Mouse (Mus musculus): Measurements from ENCODE around the gene Klrk1. TPM values are rescaled to one million over a fixed set of nuclear protein-coding genes. Genes with fewer than 3 reads are reported as not detected.
"Not testable (repeated sequence)": the region's sequence is repeated elsewhere in the genome, so short reads cannot be mapped to it uniquely, and the experiment has no call there.

The Klrk1 gene
- not detected for total RNA-seq (2021)
- long read RNA-seq, experiment 1 = 0 reads
- long read RNA-seq, experiment 2 = 0 reads

GRCm38 (mm10) chr6:129623735-129624134 lies at the start of gene Klrk1:
Gene Klrk1 (minus strand): TSS chr6:129623864.
- no peak for DNase-seq

DNA sequence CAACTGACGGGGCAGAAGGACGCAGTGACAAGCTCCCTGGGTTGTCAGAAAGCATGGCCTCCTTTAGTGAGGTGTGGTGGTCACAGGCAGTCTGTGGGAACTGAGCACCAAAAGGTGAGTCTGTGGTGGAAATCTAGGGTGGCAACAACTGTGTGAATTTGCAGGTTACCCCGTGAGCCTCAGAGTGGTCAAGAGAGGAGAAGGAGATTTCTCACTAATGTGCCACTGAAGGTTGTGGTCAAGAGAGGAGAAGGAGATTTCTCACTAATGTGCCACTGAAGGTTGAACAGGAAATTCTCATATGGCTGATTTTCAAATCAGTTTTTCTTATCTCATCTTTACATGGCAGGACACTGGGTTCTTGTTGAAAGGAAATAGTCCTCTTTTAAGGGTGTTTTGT lies 37.6 kb upstream of the Klrk1 start:
- DNase-seq = not testable (repeated sequence)

GRCm38 (mm10) chr6:129660589-129660988 lies 36.9 kb upstream of the Klrk1 start, which contains the start of gene Klrc2:
Gene Klrc2 (minus strand): TSS chr6:129660689.
- not testable (repeated sequence) for DNase-seq

DNA sequence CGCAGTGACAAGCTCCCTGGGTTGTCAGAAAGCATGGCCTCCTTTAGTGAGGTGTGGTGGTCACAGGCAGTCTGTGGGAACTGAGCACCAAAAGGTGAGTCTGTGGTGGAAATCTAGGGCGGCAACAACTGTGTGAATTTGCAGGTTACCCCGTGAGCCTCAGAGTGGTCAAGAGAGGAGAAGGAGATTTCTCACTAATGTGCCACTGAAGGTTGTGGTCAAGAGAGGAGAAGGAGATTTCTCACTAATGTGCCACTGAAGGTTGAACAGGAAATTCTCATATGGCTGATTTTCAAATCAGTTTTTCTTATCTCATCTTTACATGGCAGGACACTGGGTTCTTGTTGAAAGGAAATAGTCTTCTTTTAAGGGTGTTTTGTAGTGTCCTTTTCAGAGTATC lies 20.4 kb upstream of the Klrk1 start:
- DNase-seq = not testable (repeated sequence)

GRCm38 (mm10) chr6:129643237-129643636 lies 19.6 kb upstream of the Klrk1 start, which contains the start of gene Klrc3:
Gene Klrc3 (minus strand): TSS chr6:129643337.
- DNase-seq = not testable (repeated sequence)

DNA sequence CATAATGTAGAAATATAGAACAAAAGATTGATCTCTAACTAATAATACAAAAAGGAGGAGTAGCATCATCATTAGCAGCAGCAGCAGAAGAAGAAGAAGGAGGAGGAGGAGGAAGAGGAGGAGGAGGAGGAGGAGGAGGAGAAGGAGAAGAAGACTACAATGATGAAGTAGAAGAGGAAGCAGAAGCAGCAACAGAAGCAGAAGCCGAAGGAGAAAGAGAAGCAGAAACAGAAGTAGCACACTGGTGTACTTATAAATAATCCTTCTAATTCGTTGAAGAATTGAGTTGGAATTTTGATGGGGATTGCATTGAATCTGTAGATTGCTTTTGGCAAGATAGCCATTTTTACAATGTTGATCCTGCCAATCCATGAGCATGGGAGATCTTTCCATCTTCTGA lies 7.4 kb upstream of the Klrk1 start:
- not testable (repeated sequence) for DNase-seq

DNA sequence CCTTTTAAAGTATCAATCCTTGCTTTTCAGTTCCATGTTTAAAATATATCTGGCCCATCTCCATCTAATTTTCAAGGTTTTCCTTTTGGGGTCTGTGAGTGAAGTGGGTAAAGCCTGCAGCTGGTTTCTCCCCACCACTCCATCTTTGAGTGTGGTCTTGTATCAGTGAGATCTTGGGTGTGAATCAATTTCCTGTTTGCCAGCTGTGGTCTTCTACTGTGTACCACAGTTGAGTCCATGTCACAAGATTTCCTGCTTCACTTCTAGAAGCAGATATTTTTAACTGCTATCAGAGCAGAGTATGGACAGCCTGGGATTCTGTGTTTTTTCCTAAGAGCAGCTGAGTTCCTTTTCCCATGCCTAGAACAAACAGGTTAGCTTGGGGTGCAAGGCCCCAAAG lies 15.3 kb downstream of the Klrk1 start:
- no peak for DNase-seq

DNA sequence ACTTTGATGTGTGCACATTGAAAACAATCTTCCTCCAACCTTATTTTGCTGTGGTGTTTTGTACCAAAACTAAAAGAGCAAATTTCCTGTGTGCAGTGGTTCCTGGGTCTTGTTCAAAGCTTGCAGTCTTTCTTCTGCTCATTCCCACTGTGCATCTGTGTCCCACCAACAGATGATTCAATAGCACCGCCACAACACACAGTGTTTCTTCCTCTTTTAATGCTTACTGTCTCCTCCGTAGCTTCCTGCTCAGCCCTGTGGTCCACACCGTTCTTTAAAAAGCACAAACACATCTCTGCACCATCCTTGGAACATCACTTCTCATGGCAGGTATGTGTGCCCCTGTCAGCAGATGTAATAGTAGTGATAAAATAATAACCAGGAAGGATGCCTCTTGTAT lies 32.2 kb downstream of the Klrk1 start, which contains the start of gene Klrd1:
Klrd1 (plus strand) TSS at position 275 of the 400 bp plus-strand sequence.
- DNase-seq = no peak

GRCm38 (mm10) chr6:129583014-129583413 lies 40.6 kb downstream of the Klrk1 start:
- DNase-seq = no peak

GRCm38 (mm10) chr6:129581896-129582295 lies 41.8 kb downstream of the Klrk1 start:
- DNase-seq = no peak

DNA sequence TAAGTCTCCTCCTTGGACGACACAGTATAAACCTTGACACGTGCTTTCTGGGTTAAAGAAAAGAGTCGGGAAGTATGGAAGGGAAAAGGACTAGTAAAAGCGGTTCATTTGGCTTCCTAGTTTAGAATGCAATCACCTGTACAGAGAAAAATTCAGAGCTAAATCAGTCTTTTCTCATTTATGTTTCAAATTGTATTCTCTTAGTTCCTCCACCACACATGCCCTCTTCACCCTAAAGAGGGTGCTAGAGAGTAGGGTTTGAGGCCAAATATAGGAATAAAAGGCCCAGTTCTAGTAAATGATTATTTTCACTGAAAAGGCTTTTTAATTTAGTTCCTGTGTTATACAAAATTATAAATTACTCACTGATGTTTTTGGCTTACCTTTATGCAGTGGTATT lies 42.4 kb downstream of the Klrk1 start:
- no peak for DNase-seq

DNA sequence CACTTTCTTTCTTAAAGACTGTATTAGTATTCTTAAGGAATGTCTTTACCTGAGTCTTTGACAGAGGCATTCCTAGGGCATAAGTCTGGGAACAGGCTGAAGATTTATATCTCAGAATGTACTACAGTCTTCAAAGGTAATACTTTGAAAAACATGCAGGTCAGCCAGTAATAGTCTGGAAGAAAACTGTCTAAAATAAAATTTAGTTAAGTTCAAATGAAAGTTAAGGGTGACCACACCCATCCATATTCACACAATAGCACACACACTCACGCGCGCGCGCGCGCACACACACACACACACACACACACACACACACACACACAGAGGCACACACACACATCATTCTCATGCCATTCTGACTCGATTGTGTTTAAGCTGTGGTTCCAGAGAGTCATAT lies 46.1 kb downstream of the Klrk1 start, which contains the start of gene Klre1:
Klre1 (plus strand) TSS at position 301 of the 400 bp plus-strand sequence.
- no peak for DNase-seq

- DNase-seq = no peak
Observed at GRCm38 (mm10) chr6:129575315-129575714, 48.3 kb downstream of the Klrk1 start.

GRCm38 (mm10) chr6:129565257-129565656 lies 58.4 kb downstream of the Klrk1 start:
- DNase-seq = no peak

Other genes with a start within 250 kb of the Klrk1 start
- not detected for gene Clec12b, start 238.0 kb downstream of the Klrk1 start, total RNA-seq (2021)
- under 1 TPM in 1 of 2 experiments, not detected in 1; 0.47 TPM for gene Clec1b, start 226.6 kb downstream of the Klrk1 start, total RNA-seq (2021)
- gene Clec9a, start 215.0 kb downstream of the Klrk1 start, total RNA-seq (2021) = not detected
- 1 to 10 TPM; 4.8 to 6.3 TPM for gene Clec1a, start 171.9 kb downstream of the Klrk1 start, total RNA-seq (2021)
- under 1 TPM in 1 of 2 experiments, not detected in 1; 0.11 TPM for gene Olr1, start 116.7 kb downstream of the Klrk1 start, total RNA-seq (2021)
- gene Tmem52b, start 111.3 kb downstream of the Klrk1 start, total RNA-seq (2021) = not detected
- gene Gabarapl1, start 90.7 kb downstream of the Klrk1 start, total RNA-seq (2021) = 10 to 100 TPM; 30.3 to 32.8 TPM
- gene Klre1, start 46.0 kb downstream of the Klrk1 start, total RNA-seq (2021) = not detected
- gene Klrd1, start 32.1 kb downstream of the Klrk1 start, total RNA-seq (2021) = not detected
- gene Klrc3, start 19.5 kb upstream of the Klrk1 start, total RNA-seq (2021) = not detected
- not detected for gene Klrc2, start 36.8 kb upstream of the Klrk1 start, total RNA-seq (2021)
- not detected for gene Klrc1, start 55.1 kb upstream of the Klrk1 start, total RNA-seq (2021)
- not detected for gene Klri1, start 93.3 kb upstream of the Klrk1 start, total RNA-seq (2021)
- gene Klri2, start 116.6 kb upstream of the Klrk1 start, total RNA-seq (2021) = not detected
- gene Gm156, start 160.4 kb upstream of the Klrk1 start, total RNA-seq (2021) = not detected
- gene Gm17631, start 238.8 kb upstream of the Klrk1 start, total RNA-seq (2021) = not detected